Mouse (Mus musculus): ENCODE results near the gene Mns1. TPM values are rescaled to one million over a fixed set of nuclear protein-coding genes. Genes with fewer than 3 reads are reported as not detected.

The Mns1 gene
- total and polyA plus RNA-seq, 3 experiments: 0.14 to 0.42 (median 0.16) TPM

- Histone ChIP-seq H3K4me1 (ENCODE audit: control insufficient read depth, insufficient read depth, low read length) (peaks cover 1% of the 10 kb centered on the region; the same call in 1 of the 2 replicates), H3K79me2 (replicated peaks; ENCODE audit: control insufficient read depth, insufficient read depth, low read length) (no peaks in the 10 kb centered on the region), H3K9ac (ENCODE audit: low read depth, low read length) (no peak overlapping the region), H3K4me3 (no peak overlapping the region), H3K27me3 (ENCODE audit: control insufficient read depth, insufficient read depth, low read length) (no peaks in the 10 kb centered on the region), H3K27ac (no peak overlapping the region), H3K36me3 (ENCODE audit: control insufficient read depth, insufficient read depth, low read length) (no peaks in the 10 kb centered on the region)
- TF ChIP-seq EP300 (IDR thresholded peaks at IDR 0.05; ENCODE audit: insufficient read depth, low read depth, low read length): no peak
- no peak for TF ChIP-seq CTCF (IDR thresholded peaks at IDR 0.05)
- TF ChIP-seq POLR2A (IDR thresholded peaks at IDR 0.05; ENCODE audit: insufficient read depth, low read depth, low read length): no peak
- intact Hi-C loops (cut with DNase I): loop anchor here (5.0 kb wide), 1 partner anchor 758 kb away; no protein-coding TSS in a partner anchor
- DNase-seq: no peak
- 86% methylated on average over 3 of the region's 3 CpGs for WGBS
Observed at GRCm38 (mm10) chr9:72404934-72405333, 32.9 kb upstream of the Mns1 start.

- DNase-seq: no peak
- Histone ChIP-seq H3K27ac (no peak overlapping the region), H3K9ac (ENCODE audit: low read depth, low read length) (no peak overlapping the region), H3K27me3 (ENCODE audit: control insufficient read depth, insufficient read depth, low read length) (no peaks in the 10 kb centered on the region), H3K79me2 (replicated peaks; ENCODE audit: control insufficient read depth, insufficient read depth, low read length) (no peaks in the 10 kb centered on the region), H3K36me3 (ENCODE audit: control insufficient read depth, insufficient read depth, low read length) (no peaks in the 10 kb centered on the region), H3K4me1 (ENCODE audit: control insufficient read depth, insufficient read depth, low read length) (peaks cover 1% of the 10 kb centered on the region; the same call in 1 of the 2 replicates), H3K4me3 (no peak overlapping the region)
- no peak for TF ChIP-seq EP300 (IDR thresholded peaks at IDR 0.05; ENCODE audit: insufficient read depth, low read depth, low read length)
- no peak for TF ChIP-seq POLR2A (IDR thresholded peaks at IDR 0.05; ENCODE audit: insufficient read depth, low read depth, low read length)
- TF ChIP-seq CTCF (IDR thresholded peaks at IDR 0.05): no peak
- intact Hi-C loops (cut with DNase I): loop anchor here (5.0 kb wide), 1 partner anchor 759 kb away; no protein-coding TSS in a partner anchor
- whole genome bisulfite sequencing: 81% methylated on average over 9 of the region's 9 CpGs
Observed at GRCm38 (mm10) chr9:72405882-72406638, 31.8 kb upstream of the Mns1 start.

GRCm38 (mm10) chr9:72408131-72408586, 29.7 kb upstream of the Mns1 start:
- WGBS: 4% methylated on average over 12 of the region's 12 CpGs

GRCm38 (mm10) chr9:72409381-72410225, 28.2 kb upstream of the Mns1 start:
- Histone ChIP-seq H3K36me3 (ENCODE audit: control insufficient read depth, insufficient read depth, low read length) (no peaks in the 10 kb centered on the region), H3K27me3 (ENCODE audit: control insufficient read depth, insufficient read depth, low read length) (no peaks in the 10 kb centered on the region), H3K4me1 (ENCODE audit: control insufficient read depth, insufficient read depth, low read length) (peaks cover 1% of the 10 kb centered on the region; the same call in 1 of the 2 replicates), H3K9ac (ENCODE audit: low read depth, low read length) (no peak overlapping the region), H3K4me3 (no peak overlapping the region), H3K27ac (no peak overlapping the region), H3K79me2 (replicated peaks; ENCODE audit: control insufficient read depth, insufficient read depth, low read length) (no peaks in the 10 kb centered on the region)
- intact Hi-C loops (cut with DNase I): loop anchor here (5.0 kb wide), 1 partner anchor 762 kb away; no protein-coding TSS in a partner anchor
- no peak for DNase-seq
- 31% methylated on average over 15 of the region's 15 CpGs for WGBS
- TF ChIP-seq CTCF (IDR thresholded peaks at IDR 0.05): no peak
- TF ChIP-seq POLR2A (IDR thresholded peaks at IDR 0.05; ENCODE audit: insufficient read depth, low read depth, low read length): no peak
- TF ChIP-seq EP300 (IDR thresholded peaks at IDR 0.05; ENCODE audit: insufficient read depth, low read depth, low read length): no peak

More at GRCm38 (mm10) chr9:72408131-72408586, 29.7 kb upstream of the Mns1 start:
- intact Hi-C loops (cut with DNase I): loop anchor here (1.0 to 5.0 kb wide), 3 partner anchors 148 to 761 kb away; no protein-coding TSS in a partner anchor
- DNase-seq: peak; percentile 64 to 80
- Histone ChIP-seq H3K27me3 (ENCODE audit: control insufficient read depth, insufficient read depth, low read length) (no peaks in the 10 kb centered on the region), H3K4me1 (ENCODE audit: control insufficient read depth, insufficient read depth, low read length) (peaks cover 1% of the 10 kb centered on the region; the same call in 1 of the 2 replicates), H3K9ac (ENCODE audit: low read depth, low read length) (no peak overlapping the region), H3K27ac (no peak overlapping the region), H3K36me3 (ENCODE audit: control insufficient read depth, insufficient read depth, low read length) (no peaks in the 10 kb centered on the region), H3K4me3 (peak overlapping the region; percentile 52), H3K79me2 (replicated peaks; ENCODE audit: control insufficient read depth, insufficient read depth, low read length) (no peaks in the 10 kb centered on the region)
- TF ChIP-seq POLR2A (IDR thresholded peaks at IDR 0.05; ENCODE audit: insufficient read depth, low read depth, low read length) (no peak), CTCF (IDR thresholded peaks at IDR 0.05) (peak; percentile 91), EP300 (IDR thresholded peaks at IDR 0.05; ENCODE audit: insufficient read depth, low read depth, low read length) (peak; percentile 69; the same call in 1 of the 2 replicates)

DNA sequence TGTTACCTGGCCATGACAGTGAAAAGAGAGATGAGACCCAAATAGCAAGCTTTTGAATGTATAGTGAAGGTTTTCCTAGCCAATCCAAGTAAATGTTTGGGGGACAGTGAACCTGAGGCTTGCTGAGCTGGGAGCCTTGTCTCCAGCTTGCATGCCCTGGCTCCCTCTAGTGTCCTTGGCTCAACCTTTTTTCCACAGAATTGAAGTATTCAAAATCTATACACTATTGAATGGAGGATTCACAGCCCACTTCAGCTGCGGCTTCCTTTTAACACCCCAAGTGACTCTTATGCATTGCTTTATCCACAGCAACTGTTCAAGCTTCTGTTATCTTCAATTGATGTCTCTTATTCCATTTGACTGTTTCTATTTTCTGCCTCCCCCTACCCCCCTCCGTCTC, 26.1 kb upstream of the Mns1 start:
- Histone ChIP-seq H3K4me1 (ENCODE audit: control insufficient read depth, insufficient read depth, low read length) (peaks cover 1% of the 10 kb centered on the region; the same call in 1 of the 2 replicates), H3K79me2 (replicated peaks; ENCODE audit: control insufficient read depth, insufficient read depth, low read length) (no peaks in the 10 kb centered on the region), H3K27me3 (ENCODE audit: control insufficient read depth, insufficient read depth, low read length) (no peaks in the 10 kb centered on the region), H3K4me3 (no peak overlapping the region), H3K9ac (ENCODE audit: low read depth, low read length) (no peak overlapping the region), H3K36me3 (ENCODE audit: control insufficient read depth, insufficient read depth, low read length) (no peaks in the 10 kb centered on the region), H3K27ac (no peak overlapping the region)
- intact Hi-C loops (cut with DNase I): no loop called here
- DNase-seq: no peak
- TF ChIP-seq CTCF (IDR thresholded peaks at IDR 0.05) (0 out of 2 replicates have a peak, but pooled peaks have one; percentile 15), EP300 (IDR thresholded peaks at IDR 0.05; ENCODE audit: insufficient read depth, low read depth, low read length) (no peak)
- 83% methylated on average over 2 of the region's 2 CpGs for WGBS

All from heart, adult 2 months (tissue).